Comparison of ENCODE assay signal across 21 mouse cellular contexts in the genomic region with DNA sequence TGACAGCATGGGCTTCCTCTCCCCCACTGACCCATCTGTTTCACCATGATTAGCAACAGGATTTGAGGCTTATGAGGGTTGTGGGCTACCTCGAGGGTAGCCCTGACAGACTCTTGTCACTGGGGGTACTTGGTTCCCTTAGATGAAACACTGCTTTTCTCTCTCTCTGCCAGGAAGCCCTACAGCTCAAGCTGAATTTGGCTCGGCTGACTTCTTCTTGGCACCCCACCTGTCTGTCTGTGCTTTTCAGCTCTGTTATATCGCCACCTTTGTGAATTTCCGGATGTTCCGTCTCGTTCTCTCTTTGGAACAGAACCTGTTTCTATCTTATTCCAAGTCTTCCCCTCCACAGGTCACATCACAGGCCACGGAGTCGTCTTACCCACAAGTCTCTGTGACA.
DNase-seq lines count a peak whose midpoint lies in the region; TF ChIP-seq lines count a peak whose summit lies in the region.
"Had no signal": no experiment of that assay in that cellular context is flagged by ENCODE, and none has a peak within 500 bp of the region (broad histone marks: within the 10 kb centered on the region; RNA-seq: fewer than 3 reads in every experiment).

No protein-coding gene starts in this region.

- H3K27ac ChIP-seq in heart, adult 2 months, result no peak overlapping the region
- H3K27ac ChIP-seq: forebrain, embryonic 10.5 days; forebrain, embryonic 13.5 days; heart, embryonic 15.5 days; hindbrain, embryonic 10.5 days; hindbrain, embryonic 13.5 days; intestine, embryonic 15.5 days had no signal

- H3K36me3 ChIP-seq in heart, adult 2 months (ENCODE audit: control insufficient read depth, insufficient read depth, low read length), result no peaks in the 10 kb centered on the region; the same call in 1 of the 2 replicates
- H3K36me3 ChIP-seq: forebrain, embryonic 10.5 days; heart, embryonic 12.5 days; heart, embryonic 15.5 days; hindbrain, embryonic 10.5 days; hindbrain, embryonic 13.5 days; intestine, embryonic 15.5 days had no signal

- no peak overlapping the region for H3K4me3 ChIP-seq in heart, adult 2 months
- H3K4me3 ChIP-seq: forebrain, embryonic 10.5 days; forebrain, embryonic 13.5 days; heart, embryonic 12.5 days; heart, embryonic 15.5 days; hindbrain, embryonic 10.5 days; hindbrain, embryonic 13.5 days; intestine, embryonic 15.5 days had no signal

- no peak for TF ChIP-seq EP300 in heart, adult 2 months (IDR thresholded peaks at IDR 0.05; ENCODE audit: insufficient read depth, low read depth, low read length)

- 88% methylated on average over 8 of the region's 8 CpGs for WGBS in heart, adult 2 months

- no peak for TF ChIP-seq POLR2A in heart, adult 2 months (IDR thresholded peaks at IDR 0.05; ENCODE audit: insufficient read depth, low read depth, low read length)

- H3K9ac ChIP-seq in heart, adult 2 months (ENCODE audit: low read depth, low read length), result no peak overlapping the region
- H3K9ac ChIP-seq: forebrain, embryonic 13.5 days; heart, embryonic 12.5 days; heart, embryonic 15.5 days; hindbrain, embryonic 13.5 days; intestine, embryonic 15.5 days had no signal

- intact Hi-C loops in heart, adult 2 months (cut with DNase I), result no loop called here

- no peaks in the 10 kb centered on the region for H3K79me2 ChIP-seq in heart, adult 2 months (replicated peaks; ENCODE audit: control insufficient read depth, insufficient read depth, low read length)

- DNase-seq in cerebellum, adult 9-10 months, result peak; percentile 41
- DNase-seq in cerebellum, adult 8-10 months, result no peak
- DNase-seq in heart, adult 11 months, result peak; percentile 59
- no peak for DNase-seq in heart, adult 2 months
- DNase-seq in cerebellum, postnatal 14 days, result peak; percentile 55 to 72
- no peak for DNase-seq in lung, postnatal 4 days
- DNase-seq: adrenal gland, adult 8-10 months; adrenal gland, postnatal 25 days; gastrocnemius, postnatal 10 days; gastrocnemius, postnatal 36 days; heart, postnatal 10 days; heart, postnatal 36 days; kidney, adult 11 months; kidney, adult 8-10 months had no signal

- no peaks in the 10 kb centered on the region for H3K27me3 ChIP-seq in heart, adult 2 months (ENCODE audit: control insufficient read depth, insufficient read depth, low read length)
- H3K27me3 ChIP-seq: forebrain, embryonic 13.5 days; heart, embryonic 12.5 days; heart, embryonic 15.5 days; hindbrain, embryonic 13.5 days; intestine, embryonic 15.5 days had no signal

- TF ChIP-seq CTCF in heart, adult 2 months (IDR thresholded peaks at IDR 0.05), result no peak

- H3K4me1 ChIP-seq in heart, adult 2 months (ENCODE audit: control insufficient read depth, insufficient read depth, low read length), result peaks cover 17% of the 10 kb centered on the region
- H3K4me1 ChIP-seq: forebrain, embryonic 13.5 days had no signal

Comparison
In these comparisons a context has a peak if more than half of its experiments do, and no peak if none do; other contexts are left out.
1. DNase-seq: peak in cerebellum, adult 9-10 months (single experiment), heart, adult 11 months (single experiment) and cerebellum, postnatal 14 days (2 of 2); none in cerebellum, adult 8-10 months (single experiment), heart, adult 2 months (0 of 2) and lung, postnatal 4 days (0 of 2).